Mouse (Mus musculus) embryonic fibroblast, embryonic 13.5 days (primary cell): ENCODE measurements around the gene Gtf2f2. TPM values are rescaled to one million over a fixed set of nuclear protein-coding genes. Genes with fewer than 3 reads are reported as not detected.

ENCODE experiments used
- H3K27ac ChIP-seq: 2 replicates; pipeline ENCODE4 v1.5.1; 2012; ENCODE audit warnings: low read length, control low read depth, inconsistent platforms; ENCODE audit not compliant: insufficient read depth
- H3K4me1 ChIP-seq: 2 replicates; pipeline ENCODE4 v1.6.1; 2011; ENCODE audit warnings: low read length; ENCODE audit not compliant: control insufficient read depth, insufficient read depth
- H3K4me3 ChIP-seq: 2 replicates; pipeline ENCODE4 v1.5.1; 2011; ENCODE audit warnings: mild to moderate bottlenecking, control low read depth, low read length; ENCODE audit not compliant: insufficient read depth
- CTCF ChIP-seq: IDR thresholded peaks from 2 replicates; pipeline ENCODE4 v1.5.1; 2011; ENCODE audit warnings: mild to moderate bottlenecking, control low read depth, low read length, moderate library complexity, borderline replicate concordance; ENCODE audit not compliant: insufficient read depth
- POLR2A ChIP-seq: IDR thresholded peaks from 2 replicates; pipeline ENCODE4 v1.6.1; 2011; ENCODE audit warnings: low read depth, mild to moderate bottlenecking, control low read depth, low read length, moderate library complexity
- polyA plus RNA-seq: library from polyadenylated mRNA; stranded (reverse); fragments of >200 nt; gene quantifications from 2 replicates; pipeline ENCODE4 v1.2.4, GENCODE M21; 2011; ENCODE audit warnings: low read depth; ENCODE audit not compliant: missing spikeins, insufficient read length

Gene Gtf2f2
- polyA plus RNA-seq = 23.9 TPM in 2 replicates

GRCm38 (mm10) chr14:76010102-76011061 lies at the start of gene Gtf2f2:
Gene Gtf2f2, minus strand, starts transcription at chr14:76010865.
- no peaks in the 10 kb centered on the region for H3K4me1 ChIP-seq
- H3K27ac ChIP-seq = no peak within 1 kb of the TSS
- TF ChIP-seq POLR2A = peak; percentile 42; the same call in 1 of the 2 replicates
- no peak for TF ChIP-seq CTCF
- H3K4me3 ChIP-seq = peak within 1 kb of the TSS; percentile 77

DNA sequence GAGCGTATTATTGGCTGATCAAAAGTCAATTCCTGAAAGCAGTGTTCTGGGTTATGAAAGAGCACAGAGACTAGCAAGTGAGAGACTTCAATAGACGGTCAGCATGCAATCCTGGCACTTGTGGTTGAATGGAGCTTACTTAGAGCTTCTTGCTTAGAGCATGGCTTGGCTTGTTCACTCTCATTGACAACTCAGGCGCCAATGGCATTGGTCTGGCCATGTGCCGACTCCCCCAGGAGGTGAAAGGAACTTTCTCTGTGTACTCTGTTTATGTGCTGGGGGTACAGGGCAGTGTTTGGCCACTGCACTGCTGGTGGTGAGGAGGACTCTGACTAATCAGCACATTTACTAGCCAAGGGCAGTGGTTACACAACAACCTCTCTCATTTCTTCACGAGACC lies 48.8 kb upstream of the Gtf2f2 start:
- Histone ChIP-seq H3K27ac (no peak overlapping the region), H3K4me1 (no peaks in the 10 kb centered on the region), H3K4me3 (no peak overlapping the region)
- TF ChIP-seq CTCF (no peak), POLR2A (no peak)

DNA sequence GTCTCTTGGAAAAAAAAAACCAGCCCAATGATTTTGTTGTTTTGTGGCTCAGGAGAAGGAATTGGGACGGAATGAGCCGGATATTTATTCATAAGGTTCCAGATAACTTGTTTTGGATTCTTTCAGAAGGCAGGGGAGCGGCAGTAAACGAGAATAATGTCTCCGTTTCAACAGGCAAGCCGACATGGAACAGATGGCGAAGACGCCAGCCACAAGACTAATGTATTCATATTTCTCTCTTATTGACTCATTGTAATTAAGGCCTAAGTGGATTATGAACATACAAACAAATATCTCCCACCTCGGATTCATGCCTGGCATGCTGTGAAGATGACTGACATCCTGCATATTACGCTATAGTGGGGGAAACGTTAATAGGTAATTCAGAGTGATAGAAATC lies 43.1 kb upstream of the Gtf2f2 start:
- Histone ChIP-seq H3K4me3 (no peak overlapping the region), H3K27ac (no peak overlapping the region), H3K4me1 (no peaks in the 10 kb centered on the region)
- TF ChIP-seq CTCF = no peak
- TF ChIP-seq POLR2A = no peak

- Histone ChIP-seq H3K4me1 (no peaks in the 10 kb centered on the region), H3K27ac (no peak overlapping the region), H3K4me3 (no peak overlapping the region)
- TF ChIP-seq CTCF (no peak), POLR2A (no peak)
Measured at GRCm38 (mm10) chr14:76051966-76052365, 41.3 kb upstream of the Gtf2f2 start.

DNA sequence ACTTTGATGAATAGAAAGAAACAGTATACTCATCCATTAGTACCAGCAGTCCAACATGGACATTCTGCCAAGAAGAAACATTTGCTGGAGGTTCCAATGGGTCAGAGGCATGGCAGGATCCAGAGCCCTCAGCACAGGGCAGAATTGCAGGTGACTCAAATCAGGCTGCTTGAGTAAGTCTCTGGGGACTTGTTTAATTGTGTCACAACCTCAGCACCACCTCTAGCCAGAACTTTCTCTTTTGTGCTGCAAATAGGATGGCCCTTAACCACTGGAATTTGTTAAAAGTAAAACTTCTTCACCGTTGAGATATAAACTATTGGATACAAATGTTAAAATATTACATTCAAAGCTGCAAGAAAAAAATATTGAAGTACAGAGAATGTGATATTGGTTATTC lies 35.1 kb upstream of the Gtf2f2 start:
- TF ChIP-seq POLR2A = no peak
- TF ChIP-seq CTCF = no peak
- Histone ChIP-seq H3K4me3 (no peak overlapping the region), H3K4me1 (no peaks in the 10 kb centered on the region), H3K27ac (no peak overlapping the region)

- H3K4me1 ChIP-seq = no peaks in the 10 kb centered on the region
- no peak overlapping the region for H3K27ac ChIP-seq
- no peak for TF ChIP-seq CTCF
- no peak for TF ChIP-seq POLR2A
- H3K4me3 ChIP-seq = no peak overlapping the region
Measured at GRCm38 (mm10) chr14:76044164-76044557, 33.5 kb upstream of the Gtf2f2 start.

- Histone ChIP-seq H3K27ac (no peak overlapping the region), H3K4me1 (no peaks in the 10 kb centered on the region), H3K4me3 (no peak overlapping the region)
- TF ChIP-seq POLR2A = no peak
Measured at GRCm38 (mm10) chr14:76043251-76044163, 32.8 kb upstream of the Gtf2f2 start.

DNA sequence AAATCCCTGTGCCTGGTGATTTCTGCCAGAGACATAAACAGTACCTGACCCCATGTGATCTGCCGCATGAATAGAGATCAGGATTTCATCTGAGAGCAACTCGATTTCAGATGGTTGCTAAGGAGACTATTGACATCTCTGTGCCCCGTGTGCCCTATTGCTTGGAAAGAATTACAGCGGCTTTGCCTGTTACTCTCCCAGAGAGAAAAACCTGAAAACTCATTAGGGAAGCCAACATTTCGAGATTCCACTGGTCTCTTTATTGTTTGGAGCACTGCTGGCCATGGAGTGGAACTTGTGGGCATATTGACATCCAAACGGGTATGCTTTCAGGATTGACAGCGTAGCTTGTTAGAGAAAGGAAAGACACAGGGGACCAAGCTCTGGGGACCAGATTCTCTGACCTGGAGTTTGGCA lies 22.6 kb upstream of the Gtf2f2 start:
- H3K4me3 ChIP-seq = no peak overlapping the region
- H3K27ac ChIP-seq = no peak overlapping the region
- TF ChIP-seq POLR2A (no peak), CTCF (no peak)
- no peaks in the 10 kb centered on the region for H3K4me1 ChIP-seq

DNA sequence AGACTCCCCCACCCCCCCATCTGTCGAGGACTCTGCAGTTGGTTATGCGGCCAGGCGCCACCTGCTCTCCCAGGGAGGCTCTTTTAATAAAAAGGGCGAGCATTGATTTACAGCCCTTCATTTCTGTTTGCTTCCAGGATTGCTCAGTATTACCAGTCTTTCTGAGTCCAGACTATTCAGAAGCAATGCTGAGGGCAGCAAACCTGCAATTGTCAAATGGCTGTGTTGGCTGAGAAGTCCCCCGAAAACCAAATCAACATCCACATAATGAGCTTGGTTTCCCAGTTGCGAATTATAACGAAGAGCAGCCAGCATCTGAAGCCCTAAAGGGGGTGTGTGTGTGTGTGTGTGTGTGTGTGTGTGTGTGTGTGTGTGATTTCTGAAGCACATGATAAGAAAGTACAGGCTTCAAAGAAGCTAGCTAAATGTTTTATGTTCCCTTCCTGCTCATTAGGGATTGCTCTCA lies 22.0 kb upstream of the Gtf2f2 start:
- H3K4me3 ChIP-seq = no peak overlapping the region
- H3K4me1 ChIP-seq = no peaks in the 10 kb centered on the region
- TF ChIP-seq POLR2A = no peak
- TF ChIP-seq CTCF = no peak
- H3K27ac ChIP-seq = no peak overlapping the region

DNA sequence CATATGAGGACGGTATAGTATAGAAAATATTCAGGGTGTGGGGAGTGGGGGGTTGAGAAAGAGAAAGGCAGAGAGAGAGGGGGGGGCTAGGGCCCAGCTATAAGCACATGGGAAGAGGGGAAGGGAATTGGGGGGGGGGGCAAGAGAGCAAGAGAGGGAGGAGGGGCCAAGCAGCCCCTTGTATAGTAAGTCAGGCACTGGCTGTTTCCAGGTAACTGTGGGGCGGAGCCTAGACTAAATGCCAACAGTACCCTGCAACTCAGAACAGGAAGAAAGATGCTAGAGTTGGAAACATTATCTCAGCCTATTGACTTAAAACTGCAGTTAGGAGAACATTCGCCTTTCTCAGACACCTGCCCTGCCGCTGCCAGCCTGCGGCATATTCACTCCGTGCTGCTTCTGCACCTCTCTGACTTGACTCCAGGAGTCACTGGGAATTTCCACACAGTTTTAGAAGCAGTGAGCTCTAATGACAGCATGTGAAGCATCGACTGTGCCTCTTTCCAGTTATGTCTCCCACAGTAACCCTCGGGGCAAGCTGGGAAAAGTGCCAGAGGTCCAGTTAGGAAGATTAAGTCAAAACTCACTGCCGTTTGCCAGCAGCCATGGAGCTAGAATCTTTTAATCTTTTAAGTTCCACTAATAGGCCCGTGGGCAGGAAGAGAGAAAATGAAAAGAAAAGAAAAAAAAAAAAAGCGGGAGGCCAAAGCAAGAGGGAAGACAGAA lies 20.6 kb upstream of the Gtf2f2 start:
- H3K27ac ChIP-seq = no peak overlapping the region
- TF ChIP-seq CTCF (no peak), POLR2A (no peak)

More for the DNA sequence above, 20.6 kb upstream of the Gtf2f2 start:
- no peak overlapping the region for H3K4me3 ChIP-seq
- no peaks in the 10 kb centered on the region for H3K4me1 ChIP-seq
